Mouse (Mus musculus): ENCODE results near the gene Gm10553.
"Not testable (repeated sequence)": the region's sequence is repeated elsewhere in the genome, so short reads cannot be mapped to it uniquely, and the experiment has no call there.

- not testable (repeated sequence) for TF ChIP-seq CTCF (IDR thresholded peaks at IDR 0.05; ENCODE audit: extremely low read depth, insufficient read depth, insufficient read length, insufficient replicate concordance); POLR2A (IDR thresholded peaks at IDR 0.05; ENCODE audit: low read depth, low read length)
Observed at GRCm38 (mm10) chr1:85093011-85093572, 6.9 kb upstream of the Gm10553 start.
